Mouse (Mus musculus) thymus, postnatal 0 days (tissue): ENCODE measurements around the gene Tuba3b. TPM values are rescaled to one million over a fixed set of nuclear protein-coding genes. Genes with fewer than 3 reads are reported as not detected.

Experiments
- DNase-seq: peaks from one replicate; pipeline ENCODE4 v3.0.0-alpha.2; 2015; ENCODE audit warnings: low spot score
- polyA plus RNA-seq: library from polyadenylated mRNA; unstranded; fragments of >200 nt; fragmentation: Nextera tagmentation; extraction: Ambion mirVana; gene quantifications from 2 replicates; pipeline ENCODE4 v1.2.1, GENCODE M21; 2015

Tuba3b gene
- polyA plus RNA-seq, 1 experiment from 2014 or later, result 0.21 TPM

GRCm38 (mm10) chr6:145664208-145664607, 48.7 kb downstream of the Tuba3b start:
- no peak for DNase-seq

GRCm38 (mm10) chr6:145665751-145666150, 50.2 kb downstream of the Tuba3b start:
- no peak for DNase-seq

- no peak for DNase-seq
These were observed 52.1 kb downstream of the Tuba3b start for GRCm38 (mm10) chr6:145667654-145668053.

GRCm38 (mm10) chr6:145669596-145670071, 54.1 kb downstream of the Tuba3b start:
- DNase-seq, result no peak

Other genes starting within 250 kb of the Tuba3b start
- gene Lmntd1, start 1.4 kb upstream of the Tuba3b start, polyA plus RNA-seq, result 0.33 and 0.78 TPM in 2 replicates
- 2.0 and 2.1 TPM in 2 replicates for gene Rassf8, start 131.0 kb downstream of the Tuba3b start, polyA plus RNA-seq
- gene Bhlhe41, start 249.8 kb downstream of the Tuba3b start, polyA plus RNA-seq, result 8.5 and 9.4 TPM in 2 replicates